Mouse (Mus musculus) erythroblast, embryonic 14.5 days (primary cell): ENCODE results near the gene Apom.

Source experiments
- GATA1 ChIP-seq: IDR thresholded peaks from 2 replicates; pipeline ENCODE4 v1.6.1; 2012; ENCODE audit warnings: low read length, inconsistent platforms, mixed read lengths
- TAL1 ChIP-seq: IDR thresholded peaks from 3 replicates; pipeline ENCODE4 v1.6.1; 2012; ENCODE audit warnings: low read length, inconsistent platforms, mixed read lengths

DNA sequence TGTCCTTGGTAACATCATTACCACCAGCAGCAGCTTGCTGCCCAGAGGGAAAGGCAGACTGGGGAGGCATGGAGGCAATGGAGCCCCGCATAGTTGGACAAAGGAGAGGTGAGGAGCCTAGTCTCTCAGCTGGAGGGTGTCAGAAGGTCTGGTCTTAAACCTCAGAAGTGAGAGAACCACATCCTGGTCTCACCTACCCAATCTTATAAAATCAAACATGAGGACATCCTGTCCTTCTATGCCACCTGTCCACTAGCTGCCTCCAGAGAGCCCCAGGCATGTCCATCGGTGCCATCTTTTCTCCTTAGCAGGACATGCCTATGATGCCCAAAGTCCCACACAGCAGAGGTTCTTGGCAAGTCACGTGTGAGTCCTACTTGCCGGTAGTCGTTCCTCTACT is 48.2 kb upstream of the Apom start:
- TF ChIP-seq GATA1 (no peak), TAL1 (no peak)
